9 mouse cellular contexts compared by ENCODE assay signal in genomic region chr17:30200283-30200682, GRCm38 (mm10).
DNase-seq lines count a peak whose midpoint lies in the region; ATAC-seq and TF ChIP-seq lines count a peak whose summit lies in the region.
"Had no signal": no experiment of that assay in that cellular context is flagged by ENCODE, and none has a peak within 500 bp of the region (broad histone marks: within the 10 kb centered on the region; RNA-seq: fewer than 3 reads in every experiment).

No protein-coding gene starts in this region.

- peaks cover 82 to 97% of the 10 kb centered on the region in 2 experiments for H3K4me1 ChIP-seq in heart, embryonic 14.5 days (ENCODE audit: control insufficient read depth in 2 of 2, insufficient read depth in 2 of 2, low read length in 2 of 2)
- peaks cover 98% of the 10 kb centered on the region for H3K4me1 ChIP-seq in neural tube, embryonic 13.5 days (replicated peaks)
- peaks cover 92% of the 10 kb centered on the region for H3K4me1 ChIP-seq in neural tube, embryonic 15.5 days
- H3K4me1 ChIP-seq in stomach, postnatal 0 days (replicated peaks; ENCODE audit: control insufficient read depth, insufficient read depth) = peaks cover 10% of the 10 kb centered on the region; the same call in 1 of the 2 replicates

- no peaks in the 10 kb centered on the region for H3K9me3 ChIP-seq in heart, embryonic 14.5 days (ENCODE audit: control insufficient read depth, low read length)
- H3K9me3 ChIP-seq in neural tube, embryonic 13.5 days = no peaks in the 10 kb centered on the region
- no peaks in the 10 kb centered on the region for H3K9me3 ChIP-seq in neural tube, embryonic 15.5 days (replicated peaks)
- H3K9me3 ChIP-seq in stomach, postnatal 0 days (ENCODE audit: control insufficient read depth, low read length) = no peaks in the 10 kb centered on the region

- H3K4me2 ChIP-seq in heart, embryonic 14.5 days (ENCODE audit: low read length) = no peak overlapping the region; the same call in 1 of the 2 replicates
- H3K4me2 ChIP-seq in neural tube, embryonic 13.5 days = no peak overlapping the region
- no peak overlapping the region for H3K4me2 ChIP-seq in neural tube, embryonic 15.5 days
- H3K4me2 ChIP-seq in stomach, postnatal 0 days (replicated peaks; ENCODE audit: low read depth) = no peak overlapping the region

- DNase-seq in cerebellum, postnatal 25 days = peak; percentile 64 to 66
- no peak for DNase-seq in cerebellum, adult 11 months
- no peak for DNase-seq in heart, adult 8-10 months (ENCODE audit: low spot score)
- DNase-seq in stomach, postnatal 0 days (ENCODE audit: low spot score) = no peak
- no peak for DNase-seq in right cerebral cortex, adult 18-20 months
- DNase-seq: embryo, embryonic 11 days had no signal

- peak overlapping the region; percentile 44 for H3K9ac ChIP-seq in heart, embryonic 14.5 days (ENCODE audit: low read length)
- H3K9ac ChIP-seq in neural tube, embryonic 13.5 days = peak overlapping the region; percentile 43; the same call in 1 of the 2 replicates
- H3K9ac ChIP-seq in neural tube, embryonic 15.5 days (replicated peaks) = no peak overlapping the region
- H3K9ac ChIP-seq in stomach, postnatal 0 days (ENCODE audit: low read length) = no peak overlapping the region

- 41% methylated on average over 4 of the region's 4 CpGs for WGBS in heart, embryonic 14.5 days
- 83% methylated on average over 4 of the region's 4 CpGs for WGBS in neural tube, embryonic 13.5 days
- WGBS in neural tube, embryonic 15.5 days = 82% methylated on average over 4 of the region's 4 CpGs
- WGBS in stomach, postnatal 0 days = 51% methylated on average over 4 of the region's 4 CpGs

- no peak overlapping the region for H3K4me3 ChIP-seq in heart, embryonic 14.5 days (ENCODE audit: control insufficient read depth in 1 of 2, insufficient read depth in 1 of 2, low read depth in 1 of 2, low read length in 2 of 2)
- H3K4me3 ChIP-seq in neural tube, embryonic 13.5 days = no peak overlapping the region
- no peak overlapping the region for H3K4me3 ChIP-seq in neural tube, embryonic 15.5 days (replicated peaks)
- H3K4me3 ChIP-seq in stomach, postnatal 0 days (ENCODE audit: low read depth, low read length) = no peak overlapping the region

- no peaks in the 10 kb centered on the region for H3K27me3 ChIP-seq in heart, embryonic 14.5 days (ENCODE audit: control insufficient read depth, insufficient read depth, low read length)
- H3K27me3 ChIP-seq in neural tube, embryonic 13.5 days = no peaks in the 10 kb centered on the region
- no peaks in the 10 kb centered on the region for H3K27me3 ChIP-seq in neural tube, embryonic 15.5 days (replicated peaks)
- no peaks in the 10 kb centered on the region for H3K27me3 ChIP-seq in stomach, postnatal 0 days (ENCODE audit: control insufficient read depth, insufficient read depth, low read length)

- no peak for TF ChIP-seq EP300 in stomach, postnatal 0 days (optimal IDR thresholded peaks at IDR 0.05)

- H3K27ac ChIP-seq in heart, embryonic 14.5 days (replicated peaks in 1 of 2; ENCODE audit: control insufficient read depth in 1 of 2, insufficient read depth in 1 of 2, low read depth in 2 of 2, low read length in 2 of 2) = peak overlapping the region in 1 of 2 experiments; percentile 85; a peak in 3 of 4 replicates
- 0 out of 2 replicates have a peak overlapping the region, but pooled peaks have one; percentile 18 for H3K27ac ChIP-seq in neural tube, embryonic 13.5 days (replicated peaks)
- no peak overlapping the region for H3K27ac ChIP-seq in neural tube, embryonic 15.5 days (replicated peaks)
- peak overlapping the region; percentile 20; the same call in 1 of the 2 replicates for H3K27ac ChIP-seq in stomach, postnatal 0 days (replicated peaks)

- no peaks in the 10 kb centered on the region for H3K36me3 ChIP-seq in heart, embryonic 14.5 days (ENCODE audit: control insufficient read depth, insufficient read depth, low read length)
- no peaks in the 10 kb centered on the region for H3K36me3 ChIP-seq in neural tube, embryonic 13.5 days
- no peaks in the 10 kb centered on the region for H3K36me3 ChIP-seq in neural tube, embryonic 15.5 days
- H3K36me3 ChIP-seq in stomach, postnatal 0 days (ENCODE audit: control insufficient read depth, insufficient read depth, low read length) = no peaks in the 10 kb centered on the region

- no peak for TF ChIP-seq CTCF in stomach, postnatal 0 days (IDR thresholded peaks at IDR 0.05; ENCODE audit: low read depth)

- no peak for ATAC-seq in heart, embryonic 14.5 days (ENCODE audit: insufficient number of reproducible peaks, insufficient read depth, low FRiP score, low read depth)
- ATAC-seq in neural tube, embryonic 13.5 days (ENCODE audit: low read depth) = no peak
- no peak for ATAC-seq in neural tube, embryonic 15.5 days (ENCODE audit: low FRiP score)
- ATAC-seq in stomach, postnatal 0 days (ENCODE audit: low FRiP score, low TSS enrichment) = no peak

Comparison
In these comparisons a context has a peak if more than half of its experiments do, and no peak if none do; other contexts are left out.
1. DNase-seq: peak in cerebellum, postnatal 25 days (2 of 2); none in cerebellum, adult 11 months (single experiment), heart, adult 8-10 months (single experiment), stomach, postnatal 0 days (single experiment) and right cerebral cortex, adult 18-20 months (single experiment).
2. H3K9ac ChIP-seq: peak in heart, embryonic 14.5 days (single experiment) and neural tube, embryonic 13.5 days (single experiment); none in neural tube, embryonic 15.5 days (single experiment) and stomach, postnatal 0 days (single experiment).